8 mouse cellular contexts compared by ENCODE assay signal in genomic region chr16:38089447-38090170, GRCm38 (mm10). TPM values are rescaled to one million over a fixed set of nuclear protein-coding genes. Genes with fewer than 3 reads are reported as not detected.
A peak's percentile ranks its signal among the peaks of the same experiment; 100 is the strongest.
DNase-seq lines count a peak whose midpoint lies in the region; ATAC-seq lines count a peak whose summit lies in the region.

No protein-coding gene starts in this region.

- peak overlapping the region; percentile 89 for H3K4me3 ChIP-seq in hindbrain, embryonic 12.5 days
- H3K4me3 ChIP-seq in megakaryocyte, embryonic 14.5 days (replicated peaks) = peak overlapping the region; percentile 97

- H3K4me2 ChIP-seq in hindbrain, embryonic 12.5 days (replicated peaks) = peak overlapping the region; percentile 90

- H3K9me3 ChIP-seq in hindbrain, embryonic 12.5 days (replicated peaks) = no peaks in the 10 kb centered on the region
- H3K9me3 ChIP-seq in megakaryocyte, embryonic 14.5 days = 0 out of 2 replicates have a peak, but pooled peaks cover 2% of the 10 kb centered on the region

- DNase-seq in gastrocnemius, postnatal 4 days (ENCODE audit: low spot score in 2 of 2) = peak; percentile 79 to 95
- no peak for DNase-seq in gastrocnemius, postnatal 10 days
- DNase-seq in urinary bladder, postnatal 10 days (ENCODE audit: low spot score) = peak; percentile 20
- DNase-seq in urinary bladder, adult 2 months (ENCODE audit: low spot score) = no peak
- DNase-seq in ovary, adult 18-20 months (ENCODE audit: low spot score) = no peak
- DNase-seq in Muller cell, postnatal 12 days (ENCODE audit: inconsistent ontology term) = no peak

- H3K4me1 ChIP-seq in hindbrain, embryonic 12.5 days = peaks cover 21% of the 10 kb centered on the region
- peaks cover 31% of the 10 kb centered on the region for H3K4me1 ChIP-seq in megakaryocyte, embryonic 14.5 days

- peak; percentile 3; the same call in 1 of the 2 replicates for ATAC-seq in hindbrain, embryonic 12.5 days (ENCODE audit: low FRiP score)

- WGBS in hindbrain, embryonic 12.5 days = under 1% methylated on average over 56 of the region's 76 CpGs

- peak overlapping the region; percentile 98 for H3K9ac ChIP-seq in hindbrain, embryonic 12.5 days

- H3K36me3 ChIP-seq in hindbrain, embryonic 12.5 days = no peaks in the 10 kb centered on the region
- peaks cover 9% of the 10 kb centered on the region for H3K36me3 ChIP-seq in megakaryocyte, embryonic 14.5 days (replicated peaks; ENCODE audit: low read length)

- peak overlapping the region; percentile 100 for H3K27ac ChIP-seq in hindbrain, embryonic 12.5 days

- no peaks in the 10 kb centered on the region for H3K27me3 ChIP-seq in hindbrain, embryonic 12.5 days
- no peaks in the 10 kb centered on the region for H3K27me3 ChIP-seq in megakaryocyte, embryonic 14.5 days (replicated peaks)

RNA-seq across cellular contexts. Expression of gene Gsk3b, which starts 0.8 kb away (rescaled TPM):
- total RNA-seq in gastrocnemius, postnatal 4 days (2021) = 10 to 100 TPM; 65.9 to 72.9 TPM
- total RNA-seq in gastrocnemius, postnatal 10 days (2021) = 10 to 100 TPM; 58.8 to 65.8 TPM
- polyA plus RNA-seq in urinary bladder, adult 2 months (2012; rRNA removed) = 10.4 and 18.8 TPM in 2 replicates
- 139 and 145 TPM in 2 replicates for polyA plus RNA-seq in hindbrain, embryonic 12.5 days (2016; fragmentation: Nextera tagmentation; extraction: Ambion mirVana)
- polyA plus RNA-seq in megakaryocyte, embryonic 14.5 days (2012; ENCODE audit: insufficient read depth, low replicate concordance) = 5.8 and 14.0 TPM in 2 replicates

Comparison
In these comparisons a context has a peak if more than half of its experiments do, and no peak if none do; other contexts are left out.
1. DNase-seq: peak in gastrocnemius, postnatal 4 days (2 of 2) and urinary bladder, postnatal 10 days (single experiment); none in gastrocnemius, postnatal 10 days (single experiment), urinary bladder, adult 2 months (single experiment), ovary, adult 18-20 months (single experiment) and Muller cell, postnatal 12 days (single experiment).